Mouse (Mus musculus) midbrain, embryonic 11.5 days (tissue): Measurements from ENCODE around the gene Chmp6. TPM values are rescaled to one million over a fixed set of nuclear protein-coding genes. Genes with fewer than 3 reads are reported as not detected.

Experiments
- ATAC-seq: fragments of 200-750 bp; cut with Nextera tagmentation; 2 replicates; pipeline ENCODE4 v1.8.0; 2017; ENCODE audit warnings: moderate TSS enrichment, moderate library complexity; ENCODE audit not compliant: low FRiP score
- DNase-seq: peaks from one replicate; pipeline ENCODE4 v3.0.0; 2015; ENCODE audit warnings: low spot score; ENCODE audit errors: missing footprints
- H3K27ac ChIP-seq: fragments of 300-500 bp; sonication (generic); 2 replicates; pipeline ENCODE4 v1.5.1; 2014; ENCODE audit warnings: low read depth, low read length
- H3K27me3 ChIP-seq: fragments of 300-500 bp; sonication (generic); 2 replicates; pipeline ENCODE4 v1.6.1; 2014; ENCODE audit warnings: mild to moderate bottlenecking, low read length, moderate library complexity, mixed read lengths; ENCODE audit not compliant: control insufficient read depth, insufficient read depth
- H3K36me3 ChIP-seq: fragments of 300-500 bp; sonication (generic); 2 replicates; pipeline ENCODE4 v1.6.1; 2014; ENCODE audit warnings: mild to moderate bottlenecking, low read length, moderate library complexity, mixed read lengths; ENCODE audit not compliant: control insufficient read depth, insufficient read depth
- H3K4me1 ChIP-seq: fragments of 300-500 bp; sonication (generic); 2 replicates; pipeline ENCODE4 v1.6.1; 2014; ENCODE audit warnings: low read length; ENCODE audit not compliant: control insufficient read depth, insufficient read depth
- H3K4me2 ChIP-seq: fragments of 300-500 bp; sonication (generic); 2 replicates; pipeline ENCODE4 v1.6.1; 2014; ENCODE audit warnings: mild to moderate bottlenecking, moderate library complexity
- H3K4me3 ChIP-seq: fragments of 300-500 bp; sonication (generic); 2 replicates; pipeline ENCODE4 v1.5.1; 2014; ENCODE audit warnings: low read depth, low read length
- H3K9ac ChIP-seq: fragments of 300-500 bp; sonication (generic); 2 replicates; pipeline ENCODE4 v1.6.1; 2014; ENCODE audit warnings: low read length
- H3K9me3 ChIP-seq: fragments of 300-500 bp; sonication (generic); 2 replicates; pipeline ENCODE4 v1.6.1; 2016; ENCODE audit warnings: low read length; ENCODE audit not compliant: control insufficient read depth
- WGBS: fragments of 180-500 bp; shearing (Covaris S2); extraction: QIAGEN DNeasy Blood & Tissue Kit; methylation state at CpG from one replicate; pipeline ENCODE4 v1.1.7; 2014; 5-methylcytosine and 5-hydroxymethylcytosine counted together
- polyA plus RNA-seq: library from polyadenylated mRNA; unstranded; fragments of >200 nt; fragmentation: Nextera tagmentation; extraction: Ambion mirVana; gene quantifications from 2 replicates; pipeline ENCODE4 v1.2.1, GENCODE M21; 2014

Chmp6 gene
- polyA plus RNA-seq, 1 experiment from 2014 or later: 91.8 TPM

DNA sequence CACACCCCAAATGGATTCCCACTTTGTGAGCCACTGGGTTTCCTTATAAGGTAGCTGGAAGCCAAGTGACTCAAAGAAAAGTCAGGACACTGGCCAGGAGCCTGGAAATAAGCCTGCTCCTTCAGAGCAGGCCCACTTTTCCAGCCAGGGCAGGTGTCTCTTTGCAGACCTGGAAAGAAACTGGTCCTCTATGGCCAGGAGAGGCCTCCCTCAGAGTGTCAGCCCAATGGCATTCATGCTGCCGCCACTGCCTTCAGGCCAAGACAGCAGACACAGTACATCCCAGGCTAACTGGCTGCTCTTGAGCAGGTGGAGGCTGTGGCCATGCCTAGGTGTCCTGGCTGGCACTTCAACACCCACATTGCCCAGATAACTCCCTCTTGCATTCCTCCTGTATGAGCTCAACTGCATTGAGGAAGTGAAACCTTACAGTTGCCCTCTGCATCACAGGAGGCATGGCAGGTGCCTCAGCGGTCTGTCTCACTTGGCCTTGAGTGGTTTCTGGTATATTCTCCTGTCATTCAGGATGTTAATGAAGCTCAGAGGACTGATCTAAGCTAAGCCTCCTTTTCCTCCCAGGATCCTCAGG lies 41.6 kb downstream of the Chmp6 start:
- Histone ChIP-seq H3K4me3 (no peak overlapping the region), H3K27me3 (no peaks in the 10 kb centered on the region), H3K4me1 (no peaks in the 10 kb centered on the region), H3K9me3 (no peaks in the 10 kb centered on the region), H3K4me2 (no peak overlapping the region), H3K27ac (no peak overlapping the region), H3K36me3 (no peaks in the 10 kb centered on the region), H3K9ac (no peak overlapping the region)
- WGBS: 74% methylated on average over 2 of the region's 2 CpGs
- no peak for DNase-seq
- ATAC-seq: no peak

DNA sequence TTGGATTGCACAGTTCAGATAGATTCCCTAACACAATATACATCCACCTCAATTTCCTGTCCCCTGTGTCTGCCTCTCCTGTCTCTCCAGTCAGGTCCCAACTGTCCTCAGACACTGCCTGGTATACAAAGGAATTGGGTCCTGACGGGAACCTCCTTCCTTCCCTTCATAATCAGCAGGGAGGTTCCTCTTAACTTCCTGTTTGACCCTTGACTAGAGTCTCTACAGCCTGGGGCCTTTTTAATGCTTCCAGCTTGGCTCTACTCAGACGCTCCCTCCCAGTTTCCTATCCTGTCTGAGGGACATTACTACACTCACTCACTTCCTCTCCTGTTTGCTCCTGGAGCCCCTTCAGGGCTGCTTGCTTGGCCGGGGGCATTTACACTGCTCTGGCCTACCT lies 42.2 kb downstream of the Chmp6 start:
- no peak overlapping the region for H3K4me3 ChIP-seq
- ATAC-seq (no peak), DNase-seq (no peak)
- H3K27ac ChIP-seq: no peak overlapping the region
- 83% methylated on average over 3 of the region's 3 CpGs for WGBS
- no peaks in the 10 kb centered on the region for H3K36me3 ChIP-seq
- H3K9ac ChIP-seq: no peak overlapping the region
- H3K9me3 ChIP-seq: no peaks in the 10 kb centered on the region
- no peaks in the 10 kb centered on the region for H3K4me1 ChIP-seq
- H3K27me3 ChIP-seq: no peaks in the 10 kb centered on the region
- H3K4me2 ChIP-seq: no peak overlapping the region

DNA sequence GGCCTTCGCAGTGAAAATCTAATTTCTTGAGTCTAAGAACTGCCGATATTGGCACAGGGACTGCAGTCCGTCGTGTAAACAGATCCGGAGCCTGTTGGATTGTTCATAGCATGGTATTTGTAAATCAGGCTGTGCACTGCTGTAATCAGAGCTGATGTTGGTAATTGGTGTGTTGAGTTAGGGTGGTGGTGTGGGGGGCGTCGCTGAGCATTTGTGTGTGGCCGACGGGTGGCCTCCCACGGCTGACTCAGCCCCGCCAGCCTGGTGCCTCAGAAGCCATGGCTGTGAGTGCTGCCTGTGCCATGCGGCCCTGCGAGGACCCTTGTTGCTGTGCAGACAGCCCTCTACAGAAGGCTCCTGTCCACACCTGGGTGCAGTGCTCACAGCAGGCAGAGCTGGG lies 43.3 kb downstream of the Chmp6 start:
- H3K36me3 ChIP-seq: no peaks in the 10 kb centered on the region
- no peak overlapping the region for H3K27ac ChIP-seq
- H3K9me3 ChIP-seq: no peaks in the 10 kb centered on the region
- WGBS: 93% methylated on average over 13 of the region's 13 CpGs
- no peaks in the 10 kb centered on the region for H3K4me1 ChIP-seq
- no peaks in the 10 kb centered on the region for H3K27me3 ChIP-seq
- no peak for DNase-seq
- no peak overlapping the region for H3K4me3 ChIP-seq
- no peak overlapping the region for H3K9ac ChIP-seq
- H3K4me2 ChIP-seq: no peak overlapping the region
- ATAC-seq: no peak

DNA sequence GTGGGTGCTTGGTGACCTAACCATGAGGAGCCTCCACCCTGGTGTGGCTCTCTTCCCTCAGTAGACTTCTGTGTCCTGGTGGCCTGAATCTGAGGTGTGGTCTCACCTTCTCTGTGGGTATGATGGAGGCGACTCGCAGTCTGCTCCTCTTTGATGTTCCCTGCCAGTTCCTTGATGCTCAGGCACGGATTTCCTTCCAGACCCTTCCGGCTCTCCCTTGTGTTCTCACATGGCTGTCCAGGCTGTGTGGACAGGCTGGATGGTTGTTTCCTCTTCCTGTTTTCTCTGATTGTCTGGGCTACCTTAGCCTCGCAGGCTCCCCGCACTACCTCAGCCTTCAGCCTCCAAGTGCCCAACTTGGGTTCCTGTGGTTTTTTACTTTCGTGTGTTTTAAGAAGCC lies 45.6 kb downstream of the Chmp6 start:
- no peaks in the 10 kb centered on the region for H3K27me3 ChIP-seq
- no peak overlapping the region for H3K9ac ChIP-seq
- no peak for ATAC-seq
- H3K4me3 ChIP-seq: no peak overlapping the region
- DNase-seq: no peak
- WGBS: 90% methylated on average over 7 of the region's 7 CpGs
- no peak overlapping the region for H3K4me2 ChIP-seq
- H3K27ac ChIP-seq: no peak overlapping the region
- H3K4me1 ChIP-seq: no peaks in the 10 kb centered on the region
- no peaks in the 10 kb centered on the region for H3K36me3 ChIP-seq
- H3K9me3 ChIP-seq: no peaks in the 10 kb centered on the region

GRCm38 (mm10) chr11:119959714-119960113 lies 46.5 kb downstream of the Chmp6 start:
- no peaks in the 10 kb centered on the region for H3K36me3 ChIP-seq
- no peaks in the 10 kb centered on the region for H3K9me3 ChIP-seq
- no peak for ATAC-seq

GRCm38 (mm10) chr11:119960671-119961070 lies 47.4 kb downstream of the Chmp6 start:
- ATAC-seq (no peak), DNase-seq (no peak)
- Histone ChIP-seq H3K4me3 (no peak overlapping the region), H3K4me1 (peaks cover 8% of the 10 kb centered on the region), H3K27ac (no peak overlapping the region), H3K36me3 (no peaks in the 10 kb centered on the region), H3K4me2 (no peak overlapping the region), H3K9ac (no peak overlapping the region), H3K27me3 (no peaks in the 10 kb centered on the region), H3K9me3 (no peaks in the 10 kb centered on the region)
- 90% methylated on average over 6 of the region's 6 CpGs for WGBS

More at GRCm38 (mm10) chr11:119959714-119960113, 46.5 kb downstream of the Chmp6 start:
- Histone ChIP-seq H3K4me1 (peaks cover under 1% of the 10 kb centered on the region; the same call in 1 of the 2 replicates), H3K9ac (no peak overlapping the region), H3K27ac (no peak overlapping the region), H3K4me2 (no peak overlapping the region), H3K27me3 (no peaks in the 10 kb centered on the region), H3K4me3 (no peak overlapping the region)
- WGBS: 71% methylated on average over 4 of the region's 4 CpGs
- no peak for DNase-seq

DNA sequence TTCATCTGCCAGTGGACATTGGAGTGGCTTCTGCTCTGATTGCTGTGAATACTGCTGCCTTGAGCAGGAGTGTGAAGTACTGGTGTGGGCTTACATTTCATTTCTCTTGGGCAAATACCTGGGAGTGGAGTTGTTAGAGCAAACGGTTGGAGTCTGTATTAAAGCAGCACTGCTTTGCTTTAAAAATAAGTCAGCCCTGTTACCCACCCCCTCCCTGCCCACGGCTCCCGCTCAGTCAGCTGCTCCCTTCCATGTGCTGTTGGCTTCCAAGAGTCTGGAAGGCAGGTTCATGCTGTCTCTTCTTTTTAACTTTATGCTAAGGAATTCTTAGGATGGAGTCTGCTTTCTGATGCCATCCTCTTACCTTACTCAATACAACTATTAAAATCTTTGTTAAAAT lies 48.3 kb downstream of the Chmp6 start:
- no peak for ATAC-seq
- peaks cover 8% of the 10 kb centered on the region for H3K4me1 ChIP-seq
- WGBS: 79% methylated on average over 3 of the region's 3 CpGs

DNA sequence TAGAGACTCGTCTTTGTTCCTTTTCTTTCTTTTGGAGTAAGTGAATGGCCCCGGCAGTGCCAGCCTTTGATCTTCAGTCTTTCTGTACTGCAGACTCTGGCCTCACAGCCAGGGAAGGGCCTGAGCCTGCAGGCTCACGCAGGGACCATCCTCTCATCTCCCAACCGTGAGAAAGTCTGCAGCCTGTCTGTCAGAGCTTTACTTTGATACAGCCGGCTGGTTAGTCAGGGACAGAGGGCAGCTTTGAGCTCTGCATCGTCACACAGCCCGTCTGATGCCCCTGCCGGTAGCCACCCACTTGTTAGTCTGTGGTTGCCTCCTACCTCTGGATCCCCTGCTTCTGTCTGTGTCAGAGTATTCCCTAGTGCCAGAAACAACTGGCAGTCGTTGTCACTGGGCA lies 51.8 kb downstream of the Chmp6 start:
- Histone ChIP-seq H3K4me2 (no peak overlapping the region), H3K36me3 (no peaks in the 10 kb centered on the region), H3K27me3 (no peaks in the 10 kb centered on the region), H3K9ac (0 out of 2 replicates have a peak overlapping the region, but pooled peaks have one; percentile 21), H3K9me3 (no peaks in the 10 kb centered on the region), H3K4me1 (peaks cover 12% of the 10 kb centered on the region), H3K4me3 (no peak overlapping the region), H3K27ac (no peak overlapping the region)
- 9% methylated on average over 9 of the region's 9 CpGs for WGBS
- ATAC-seq (no peak), DNase-seq (no peak)

More for the DNA sequence above, 48.3 kb downstream of the Chmp6 start:
- no peak overlapping the region for H3K9ac ChIP-seq
- H3K9me3 ChIP-seq: no peaks in the 10 kb centered on the region
- H3K27ac ChIP-seq: no peak overlapping the region
- DNase-seq: no peak
- no peak overlapping the region for H3K4me2 ChIP-seq
- H3K36me3 ChIP-seq: no peaks in the 10 kb centered on the region
- H3K27me3 ChIP-seq: no peaks in the 10 kb centered on the region
- no peak overlapping the region for H3K4me3 ChIP-seq

GRCm38 (mm10) chr11:119966294-119966693 lies 53.1 kb downstream of the Chmp6 start:
- peaks cover 19% of the 10 kb centered on the region for H3K4me1 ChIP-seq
- no peak for DNase-seq
- no peaks in the 10 kb centered on the region for H3K9me3 ChIP-seq
- 89% methylated on average over 6 of the region's 6 CpGs for WGBS
- no peak overlapping the region for H3K4me3 ChIP-seq
- no peak for ATAC-seq
- no peak overlapping the region for H3K4me2 ChIP-seq
- H3K27me3 ChIP-seq: no peaks in the 10 kb centered on the region
- no peaks in the 10 kb centered on the region for H3K36me3 ChIP-seq
- H3K9ac ChIP-seq: no peak overlapping the region
- no peak overlapping the region for H3K27ac ChIP-seq
